Mouse (Mus musculus) embryonic facial prominence, embryonic 11.5 days (tissue): Measurements from ENCODE around the gene Gm49711. TPM values are rescaled to one million over a fixed set of nuclear protein-coding genes. Genes with fewer than 3 reads are reported as not detected.
A peak's percentile ranks its signal among the peaks of the same experiment; 100 is the strongest.
"Not testable (repeated sequence)": the region's sequence is repeated elsewhere in the genome, so short reads cannot be mapped to it uniquely, and the experiment has no call there.

Source experiments
- ATAC-seq: fragments of 200-750 bp; cut with Nextera tagmentation; replicated peaks from 2 replicates; pipeline ENCODE4 v1.8.0; 2017; ENCODE audit warnings: low read depth; ENCODE audit not compliant: insufficient number of reproducible peaks, low FRiP score, low TSS enrichment
- DNase-seq: peaks from one replicate; pipeline ENCODE4 v3.0.0-alpha.2; 2015; ENCODE audit warnings: low spot score
- H3K27ac ChIP-seq: fragments of 300-500 bp; sonication (generic); replicated peaks from 2 replicates; pipeline ENCODE4 v1.5.1; 2014; ENCODE audit warnings: mild to moderate bottlenecking, low read depth, low read length, control low read depth
- H3K27me3 ChIP-seq: fragments of 300-500 bp; sonication (generic); 2 replicates; pipeline ENCODE4 v1.6.1; 2014; ENCODE audit warnings: mild to moderate bottlenecking, low read length, moderate library complexity, mixed read lengths; ENCODE audit not compliant: control insufficient read depth, insufficient read depth
- H3K36me3 ChIP-seq: fragments of 300-500 bp; sonication (generic); replicated peaks from 2 replicates; pipeline ENCODE4 v1.6.1; 2014; ENCODE audit warnings: low read depth, mild to moderate bottlenecking, low read length, moderate library complexity, mixed read lengths; ENCODE audit not compliant: control insufficient read depth, insufficient read depth
- H3K4me1 ChIP-seq: fragments of 300-500 bp; sonication (generic); 2 replicates; pipeline ENCODE4 v1.6.1; 2014; ENCODE audit warnings: low read length, mixed read lengths; ENCODE audit not compliant: control insufficient read depth, insufficient read depth
- H3K4me2 ChIP-seq: fragments of 300-500 bp; sonication (generic); 2 replicates; pipeline ENCODE4 v1.6.1; 2014; ENCODE audit warnings: low read depth, mild to moderate bottlenecking, control low read depth, low read length, moderate library complexity
- H3K4me3 ChIP-seq: fragments of 300-500 bp; sonication (generic); 2 replicates; pipeline ENCODE4 v1.5.1; 2014; ENCODE audit warnings: low read depth, low read length, control low read depth
- H3K9ac ChIP-seq: fragments of 300-500 bp; sonication (generic); replicated peaks from 2 replicates; pipeline ENCODE4 v1.6.1; 2014; ENCODE audit warnings: mild to moderate bottlenecking, control low read depth, low read length
- H3K9me3 ChIP-seq: fragments of 300-500 bp; sonication (generic); replicated peaks from 2 replicates; pipeline ENCODE4 v1.6.1; 2016; ENCODE audit warnings: mild to moderate bottlenecking, low read length, inconsistent platforms, mixed read lengths; ENCODE audit not compliant: control insufficient read depth
- whole genome bisulfite sequencing: fragments of 180-500 bp; shearing (Covaris S2); extraction: QIAGEN DNeasy Blood & Tissue Kit; methylation state at CpG from one replicate; pipeline ENCODE4 v1.1.7; 2014; 5-methylcytosine and 5-hydroxymethylcytosine counted together
- polyA plus RNA-seq: library from polyadenylated mRNA; unstranded; fragments of >200 nt; fragmentation: Nextera tagmentation; extraction: Ambion mirVana; gene quantifications from 2 replicates; pipeline ENCODE4 v1.2.1, GENCODE M21; 2014

Gene Gm49711
- polyA plus RNA-seq, 1 experiment from 2014 or later, result 0.45 TPM

GRCm38 (mm10) chr16:92083771-92084453, 25.8 kb downstream of the Gm49711 start:
- Histone ChIP-seq H3K9ac (no peak overlapping the region), H3K27ac (no peak overlapping the region), H3K36me3 (no peaks in the 10 kb centered on the region), H3K4me2 (no peak overlapping the region), H3K9me3 (no peaks in the 10 kb centered on the region), H3K4me3 (no peak overlapping the region), H3K4me1 (no peaks in the 10 kb centered on the region), H3K27me3 (no peaks in the 10 kb centered on the region)
- no peak for ATAC-seq
- WGBS, result 91% methylated on average over 10 of the region's 10 CpGs
- DNase-seq, result no peak

- H3K4me2 ChIP-seq, result no peak overlapping the region
- no peak overlapping the region for H3K9ac ChIP-seq
- no peaks in the 10 kb centered on the region for H3K36me3 ChIP-seq
- 65% methylated on average over 3 of the region's 3 CpGs for WGBS
- no peaks in the 10 kb centered on the region for H3K27me3 ChIP-seq
- ATAC-seq (no peak), DNase-seq (no peak)
- no peak overlapping the region for H3K27ac ChIP-seq
- no peak overlapping the region for H3K4me3 ChIP-seq
- no peaks in the 10 kb centered on the region for H3K9me3 ChIP-seq
- H3K4me1 ChIP-seq, result no peaks in the 10 kb centered on the region
Observed at GRCm38 (mm10) chr16:92089225-92089624, 31.1 kb downstream of the Gm49711 start.

- H3K4me1 ChIP-seq, result no peaks in the 10 kb centered on the region
- DNase-seq (no peak), ATAC-seq (no peak)
- H3K9ac ChIP-seq, result no peak overlapping the region
- H3K4me3 ChIP-seq, result no peak overlapping the region
- no peaks in the 10 kb centered on the region for H3K9me3 ChIP-seq
- H3K36me3 ChIP-seq, result no peaks in the 10 kb centered on the region
- WGBS, result 80% methylated on average over 5 of the region's 5 CpGs
- H3K27me3 ChIP-seq, result no peaks in the 10 kb centered on the region
- H3K27ac ChIP-seq, result no peak overlapping the region
- no peak overlapping the region for H3K4me2 ChIP-seq
Observed at GRCm38 (mm10) chr16:92091876-92092275, 33.8 kb downstream of the Gm49711 start.

GRCm38 (mm10) chr16:92098351-92099051, 40.4 kb downstream of the Gm49711 start:
- Histone ChIP-seq H3K4me2 (no peak overlapping the region), H3K27ac (no peak overlapping the region), H3K9me3 (no peaks in the 10 kb centered on the region), H3K9ac (no peak overlapping the region), H3K36me3 (no peaks in the 10 kb centered on the region), H3K27me3 (no peaks in the 10 kb centered on the region), H3K4me3 (no peak overlapping the region), H3K4me1 (no peaks in the 10 kb centered on the region)
- whole genome bisulfite sequencing, result 70% methylated on average over 10 of the region's 10 CpGs
- DNase-seq, result peak; percentile 36
- no peak for ATAC-seq

GRCm38 (mm10) chr16:92099598-92099997, 41.5 kb downstream of the Gm49711 start:
- Histone ChIP-seq H3K27me3 (no peaks in the 10 kb centered on the region), H3K9ac (no peak overlapping the region), H3K4me2 (no peak overlapping the region), H3K9me3 (no peaks in the 10 kb centered on the region), H3K36me3 (no peaks in the 10 kb centered on the region), H3K27ac (no peak overlapping the region), H3K4me3 (no peak overlapping the region), H3K4me1 (no peaks in the 10 kb centered on the region)
- ATAC-seq, result no peak
- no peak for DNase-seq
- 76% methylated on average over 16 of the region's 16 CpGs for WGBS

- no peak overlapping the region for H3K27ac ChIP-seq
- no peak overlapping the region for H3K4me2 ChIP-seq
- DNase-seq (no peak), ATAC-seq (no peak)
- 74% methylated on average over 4 of the region's 4 CpGs for WGBS
- H3K4me1 ChIP-seq, result no peaks in the 10 kb centered on the region
- H3K9ac ChIP-seq, result no peak overlapping the region
- no peaks in the 10 kb centered on the region for H3K27me3 ChIP-seq
- no peaks in the 10 kb centered on the region for H3K36me3 ChIP-seq
- H3K4me3 ChIP-seq, result no peak overlapping the region
- no peaks in the 10 kb centered on the region for H3K9me3 ChIP-seq
Observed at GRCm38 (mm10) chr16:92100111-92100510, 42.0 kb downstream of the Gm49711 start.

GRCm38 (mm10) chr16:92102115-92102514, 44.0 kb downstream of the Gm49711 start:
- Histone ChIP-seq H3K9ac (no peak overlapping the region), H3K4me1 (no peaks in the 10 kb centered on the region), H3K4me2 (no peak overlapping the region), H3K4me3 (no peak overlapping the region), H3K27me3 (no peaks in the 10 kb centered on the region), H3K36me3 (no peaks in the 10 kb centered on the region), H3K27ac (no peak overlapping the region), H3K9me3 (no peaks in the 10 kb centered on the region)
- ATAC-seq, result no peak
- no peak for DNase-seq
- 74% methylated on average over 5 of the region's 5 CpGs for WGBS

GRCm38 (mm10) chr16:92102931-92103330, 44.8 kb downstream of the Gm49711 start:
- DNase-seq, H3K9me3 ChIP-seq, H3K27ac ChIP-seq, ATAC-seq, H3K4me2 ChIP-seq, H3K36me3 ChIP-seq, H3K4me1 ChIP-seq, H3K27me3 ChIP-seq, H3K9ac ChIP-seq, H3K4me3 ChIP-seq: not testable (repeated sequence)
- WGBS, result 90% methylated on average over 6 of the region's 7 CpGs
